Comparison of ENCODE assay signal across 23 mouse cellular contexts in the genomic region with DNA sequence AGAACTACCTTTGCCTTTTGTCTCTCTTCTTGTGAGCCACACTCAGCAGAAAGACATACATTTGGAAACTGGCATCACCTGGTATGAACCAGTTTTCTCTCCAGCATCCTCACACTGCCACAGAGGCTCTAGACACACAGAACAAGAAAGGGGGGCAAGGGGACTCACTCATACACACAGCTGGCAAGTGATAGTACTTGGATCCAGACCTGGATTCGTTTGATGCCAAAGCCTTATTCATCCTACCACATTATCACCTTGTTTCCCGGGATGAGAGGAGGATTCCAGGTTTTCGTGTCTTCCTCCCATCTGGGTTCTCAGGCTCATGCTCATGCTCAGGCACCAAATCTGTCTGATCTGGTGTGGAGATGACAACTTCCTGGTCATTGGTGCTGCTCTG.
DNase-seq lines count a peak whose midpoint lies in the region; ATAC-seq and TF ChIP-seq lines count a peak whose summit lies in the region.
"Had no signal": no experiment of that assay in that cellular context is flagged by ENCODE, and none has a peak within 500 bp of the region (broad histone marks: within the 10 kb centered on the region; RNA-seq: fewer than 3 reads in every experiment).

No protein-coding gene starts in this region.

- H3K4me1 ChIP-seq in midbrain, embryonic 11.5 days (ENCODE audit: control insufficient read depth, insufficient read depth, low read length): no peaks in the 10 kb centered on the region
- H3K4me1 ChIP-seq in midbrain, embryonic 10.5 days: no peaks in the 10 kb centered on the region

- H3K27ac ChIP-seq in layer of hippocampus, adult 2 months: no peak overlapping the region
- H3K27ac ChIP-seq in midbrain, embryonic 11.5 days (ENCODE audit: low read depth, low read length): no peak overlapping the region
- H3K27ac ChIP-seq in midbrain, embryonic 10.5 days (replicated peaks): no peak overlapping the region

- H3K27me3 ChIP-seq in midbrain, embryonic 11.5 days (ENCODE audit: control insufficient read depth, insufficient read depth, low read length): no peaks in the 10 kb centered on the region
- H3K27me3 ChIP-seq in midbrain, embryonic 10.5 days (ENCODE audit: low read depth, poor library complexity, severe bottlenecking): no peaks in the 10 kb centered on the region
- H3K27me3 ChIP-seq: CH12.LX, Patski had no signal

- H3K9me3 ChIP-seq in midbrain, embryonic 11.5 days (ENCODE audit: control insufficient read depth, low read length): no peaks in the 10 kb centered on the region
- no peaks in the 10 kb centered on the region for H3K9me3 ChIP-seq in midbrain, embryonic 10.5 days (replicated peaks)
- H3K9me3 ChIP-seq: G1E had no signal

- peak; percentile 25; the same call in 1 of the 2 replicates for ATAC-seq in frontal cortex, adult (ENCODE audit: low TSS enrichment)
- no peak for ATAC-seq in midbrain, embryonic 11.5 days (ENCODE audit: low FRiP score)
- no peak for ATAC-seq in megakaryocyte progenitor cell, adult 5-6 weeks (replicated peaks; ENCODE audit: poor library complexity)
- ATAC-seq: activated CD4-positive, CD25-positive, alpha-beta regulatory T cell, adult 4 months; CD4-positive, CD25-positive, alpha-beta regulatory T cell, adult 4 months; Patski had no signal

- H3K36me3 ChIP-seq in midbrain, embryonic 11.5 days (ENCODE audit: control insufficient read depth, insufficient read depth, low read length): no peaks in the 10 kb centered on the region
- H3K36me3 ChIP-seq in midbrain, embryonic 10.5 days: no peaks in the 10 kb centered on the region
- H3K36me3 ChIP-seq: G1E had no signal

- no peak overlapping the region for H3K4me3 ChIP-seq in layer of hippocampus, adult 2 months
- H3K4me3 ChIP-seq in midbrain, embryonic 11.5 days (ENCODE audit: low read depth, low read length): no peak overlapping the region
- no peak overlapping the region for H3K4me3 ChIP-seq in midbrain, embryonic 10.5 days

- no peak for TF ChIP-seq CTCF in layer of hippocampus, adult 2 months (conservative IDR thresholded peaks at IDR 0.05)

- H3K4me2 ChIP-seq in midbrain, embryonic 11.5 days: no peak overlapping the region

- H3K9ac ChIP-seq in midbrain, embryonic 11.5 days (ENCODE audit: low read length): no peak overlapping the region

- 83% methylated on average over 3 of the region's 3 CpGs for WGBS in midbrain, embryonic 11.5 days
- 84% methylated on average over 3 of the region's 3 CpGs for WGBS in midbrain, embryonic 10.5 days

- DNase-seq in frontal cortex, postnatal 25 days (ENCODE audit: low spot score in 2 of 2): no peak
- DNase-seq in layer of hippocampus, adult 9-11 months: peak; percentile 46
- no peak for DNase-seq in layer of hippocampus, adult 2 months (ENCODE audit: low spot score in 2 of 2)
- peak; percentile 33 for DNase-seq in midbrain, embryonic 11.5 days (ENCODE audit: low spot score, missing footprints)
- DNase-seq in midbrain, embryonic 10.5 days (ENCODE audit: low spot score): no peak
- peak; percentile 55 for DNase-seq in brain, adult 2 months (ENCODE audit: low read depth, low spot score)
- DNase-seq: adrenal gland, adult 2 months; adrenal gland, adult 8-10 months; adrenal gland, postnatal 10 days; adrenal gland, postnatal 14 days; adrenal gland, postnatal 25 days; adrenal gland, postnatal 36 days; B cell, adult 2 months; cerebellum, adult 11 months; cerebellum, adult 11-12 months; cerebellum, adult 18-20 months had no signal

Comparison
In these comparisons a context has a peak if more than half of its experiments do, and no peak if none do; other contexts are left out.
1. DNase-seq: peak in layer of hippocampus, adult 9-11 months (single experiment), midbrain, embryonic 11.5 days (single experiment) and brain, adult 2 months (single experiment); none in frontal cortex, postnatal 25 days (0 of 2), layer of hippocampus, adult 2 months (0 of 2) and midbrain, embryonic 10.5 days (single experiment).